17 mouse cellular contexts compared by ENCODE assay signal in the genomic region with DNA sequence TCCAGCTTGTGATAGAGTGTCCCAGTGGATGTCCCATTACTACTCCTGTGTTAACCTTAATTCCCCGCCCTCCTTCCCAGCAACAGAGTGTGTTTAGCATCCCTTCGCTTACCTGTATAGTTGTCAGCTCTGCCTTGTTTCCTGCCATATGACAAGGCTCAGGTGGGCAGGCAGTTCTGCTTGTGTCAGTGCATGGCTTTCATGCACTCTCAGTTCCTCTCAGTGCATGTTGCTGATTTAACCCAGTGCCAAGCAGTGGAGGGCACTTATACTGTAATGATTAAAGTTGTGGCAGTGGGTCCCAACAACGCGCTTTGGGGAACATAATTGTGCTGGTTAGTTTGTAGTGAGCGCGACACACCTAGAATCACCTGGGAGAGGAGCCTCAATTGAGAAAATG. TPM values are rescaled to one million over a fixed set of nuclear protein-coding genes. Genes with fewer than 3 reads are reported as not detected.
DNase-seq lines count a peak whose midpoint lies in the region; ATAC-seq and TF ChIP-seq lines count a peak whose summit lies in the region.
"Had no signal": no experiment of that assay in that cellular context is flagged by ENCODE, and none has a peak within 500 bp of the region (broad histone marks: within the 10 kb centered on the region; RNA-seq: fewer than 3 reads in every experiment).

No protein-coding gene starts in this region.

- H3K36me3 ChIP-seq in hindbrain, embryonic 13.5 days: no peaks in the 10 kb centered on the region
- H3K36me3 ChIP-seq in hindbrain, embryonic 11.5 days (ENCODE audit: control insufficient read depth, insufficient read depth, low read length): no peaks in the 10 kb centered on the region
- H3K36me3 ChIP-seq in stomach, embryonic 15.5 days: no peaks in the 10 kb centered on the region
- no peaks in the 10 kb centered on the region for H3K36me3 ChIP-seq in stomach, postnatal 0 days (ENCODE audit: control insufficient read depth, insufficient read depth, low read length)
- no peaks in the 10 kb centered on the region for H3K36me3 ChIP-seq in intestine, postnatal 0 days (ENCODE audit: control insufficient read depth, insufficient read depth)
- H3K36me3 ChIP-seq in kidney, embryonic 16.5 days (ENCODE audit: insufficient read depth, low read length): no peaks in the 10 kb centered on the region
- H3K36me3 ChIP-seq: forebrain, embryonic 15.5 days; lung, embryonic 15.5 days; midbrain, embryonic 12.5 days had no signal

- H3K27ac ChIP-seq in hindbrain, embryonic 13.5 days: no peak overlapping the region
- H3K27ac ChIP-seq in hindbrain, embryonic 11.5 days (ENCODE audit: low read depth, low read length): no peak overlapping the region
- no peak overlapping the region for H3K27ac ChIP-seq in stomach, embryonic 15.5 days
- no peak overlapping the region for H3K27ac ChIP-seq in stomach, postnatal 0 days (replicated peaks)
- no peak overlapping the region for H3K27ac ChIP-seq in intestine, postnatal 0 days (ENCODE audit: low read depth, low read length)
- no peak overlapping the region for H3K27ac ChIP-seq in kidney, embryonic 16.5 days (ENCODE audit: low read length)
- H3K27ac ChIP-seq: forebrain, embryonic 15.5 days; lung, embryonic 15.5 days; midbrain, embryonic 12.5 days had no signal

- H3K9me3 ChIP-seq in hindbrain, embryonic 13.5 days: no peaks in the 10 kb centered on the region
- H3K9me3 ChIP-seq in hindbrain, embryonic 11.5 days (ENCODE audit: control insufficient read depth, low read length): no peaks in the 10 kb centered on the region
- no peaks in the 10 kb centered on the region for H3K9me3 ChIP-seq in stomach, embryonic 15.5 days
- no peaks in the 10 kb centered on the region for H3K9me3 ChIP-seq in stomach, postnatal 0 days (ENCODE audit: control insufficient read depth, low read length)
- no peaks in the 10 kb centered on the region for H3K9me3 ChIP-seq in intestine, postnatal 0 days (ENCODE audit: control insufficient read depth)
- no peaks in the 10 kb centered on the region for H3K9me3 ChIP-seq in kidney, embryonic 16.5 days (ENCODE audit: low read length)
- H3K9me3 ChIP-seq: forebrain, embryonic 15.5 days; lung, embryonic 15.5 days; midbrain, embryonic 12.5 days had no signal

- TF ChIP-seq CTCF in stomach, postnatal 0 days (IDR thresholded peaks at IDR 0.05; ENCODE audit: low read depth): no peak
- no peak for TF ChIP-seq CTCF in intestine, postnatal 0 days (IDR thresholded peaks at IDR 0.05; ENCODE audit: low read depth)

- peaks cover 16% of the 10 kb centered on the region for H3K4me1 ChIP-seq in hindbrain, embryonic 13.5 days (replicated peaks)
- no peaks in the 10 kb centered on the region for H3K4me1 ChIP-seq in hindbrain, embryonic 11.5 days (replicated peaks; ENCODE audit: control insufficient read depth, insufficient read depth, low read length)
- H3K4me1 ChIP-seq in stomach, embryonic 15.5 days: peaks cover 7% of the 10 kb centered on the region; the same call in 1 of the 2 replicates
- H3K4me1 ChIP-seq in stomach, postnatal 0 days (replicated peaks; ENCODE audit: control insufficient read depth, insufficient read depth): no peaks in the 10 kb centered on the region; the same call in 1 of the 2 replicates
- no peaks in the 10 kb centered on the region for H3K4me1 ChIP-seq in intestine, postnatal 0 days (replicated peaks; ENCODE audit: control insufficient read depth, insufficient read depth, low read length)
- peaks cover 13% of the 10 kb centered on the region for H3K4me1 ChIP-seq in kidney, embryonic 16.5 days (ENCODE audit: insufficient read depth, low read length)

- H3K27me3 ChIP-seq in hindbrain, embryonic 13.5 days: no peaks in the 10 kb centered on the region
- no peaks in the 10 kb centered on the region for H3K27me3 ChIP-seq in hindbrain, embryonic 11.5 days (ENCODE audit: control insufficient read depth, insufficient read depth, low read length)
- no peaks in the 10 kb centered on the region for H3K27me3 ChIP-seq in stomach, embryonic 15.5 days (replicated peaks)
- no peaks in the 10 kb centered on the region for H3K27me3 ChIP-seq in stomach, postnatal 0 days (ENCODE audit: control insufficient read depth, insufficient read depth, low read length)
- H3K27me3 ChIP-seq in intestine, postnatal 0 days (replicated peaks; ENCODE audit: control insufficient read depth, insufficient read depth, low read length): no peaks in the 10 kb centered on the region
- H3K27me3 ChIP-seq in kidney, embryonic 16.5 days (ENCODE audit: insufficient read depth, low read length): no peaks in the 10 kb centered on the region
- H3K27me3 ChIP-seq: forebrain, embryonic 15.5 days; lung, embryonic 15.5 days; midbrain, embryonic 12.5 days had no signal

- no peak for DNase-seq in hindbrain, embryonic 11.5 days (ENCODE audit: low spot score)
- no peak for DNase-seq in stomach, postnatal 0 days (ENCODE audit: low spot score)
- no peak for DNase-seq in urinary bladder, adult 18-20 months (ENCODE audit: low spot score in 2 of 2)
- no peak for DNase-seq in ovary, postnatal 10 days (ENCODE audit: low spot score)
- DNase-seq: adrenal gland, postnatal 25 days; cerebellum, adult 11 months; gastrocnemius, postnatal 25 days; kidney, adult 18-20 months; thymus, postnatal 25 days had no signal

- ATAC-seq in hindbrain, embryonic 13.5 days (ENCODE audit: low FRiP score): no peak
- no peak for ATAC-seq in hindbrain, embryonic 11.5 days (ENCODE audit: low FRiP score)
- no peak for ATAC-seq in stomach, embryonic 15.5 days (ENCODE audit: insufficient read depth, low FRiP score, low read depth)
- ATAC-seq in stomach, postnatal 0 days (ENCODE audit: low FRiP score, low TSS enrichment): no peak
- no peak for ATAC-seq in intestine, postnatal 0 days
- ATAC-seq in kidney, embryonic 16.5 days (ENCODE audit: low FRiP score, low TSS enrichment): no peak
- ATAC-seq: forebrain, embryonic 15.5 days had no signal

- no peak for TF ChIP-seq EP300 in stomach, postnatal 0 days (optimal IDR thresholded peaks at IDR 0.05)

- H3K4me3 ChIP-seq in hindbrain, embryonic 13.5 days: no peak overlapping the region
- H3K4me3 ChIP-seq in hindbrain, embryonic 11.5 days (ENCODE audit: low read depth, low read length): no peak overlapping the region
- H3K4me3 ChIP-seq in stomach, embryonic 15.5 days (replicated peaks): no peak overlapping the region
- no peak overlapping the region for H3K4me3 ChIP-seq in stomach, postnatal 0 days (ENCODE audit: low read depth, low read length)
- H3K4me3 ChIP-seq in intestine, postnatal 0 days (ENCODE audit: low read depth, low read length): no peak overlapping the region
- H3K4me3 ChIP-seq in kidney, embryonic 16.5 days (ENCODE audit: low read length): no peak overlapping the region; the same call in 1 of the 2 replicates

- H3K4me2 ChIP-seq in hindbrain, embryonic 13.5 days: peak overlapping the region; percentile 97
- H3K4me2 ChIP-seq in hindbrain, embryonic 11.5 days (replicated peaks; ENCODE audit: low read depth, low read length): no peak overlapping the region
- peak overlapping the region; percentile 97 for H3K4me2 ChIP-seq in stomach, embryonic 15.5 days
- H3K4me2 ChIP-seq in stomach, postnatal 0 days (replicated peaks; ENCODE audit: low read depth): no peak overlapping the region
- H3K4me2 ChIP-seq in intestine, postnatal 0 days (replicated peaks; ENCODE audit: low read depth): peak overlapping the region; percentile 97; the same call in 1 of the 2 replicates
- no peak overlapping the region for H3K4me2 ChIP-seq in kidney, embryonic 16.5 days (replicated peaks; ENCODE audit: low read depth, low read length)

- peak overlapping the region; percentile 4; the same call in 1 of the 2 replicates for H3K9ac ChIP-seq in hindbrain, embryonic 13.5 days
- H3K9ac ChIP-seq in hindbrain, embryonic 11.5 days (ENCODE audit: low read depth, low read length): no peak overlapping the region
- H3K9ac ChIP-seq in stomach, embryonic 15.5 days: no peak overlapping the region
- H3K9ac ChIP-seq in stomach, postnatal 0 days (ENCODE audit: low read length): no peak overlapping the region
- no peak overlapping the region for H3K9ac ChIP-seq in intestine, postnatal 0 days (ENCODE audit: low read depth, low read length)
- H3K9ac ChIP-seq in kidney, embryonic 16.5 days (replicated peaks; ENCODE audit: low read length): no peak overlapping the region
- H3K9ac ChIP-seq: forebrain, embryonic 15.5 days; lung, embryonic 15.5 days; midbrain, embryonic 12.5 days had no signal

- 96% methylated on average over 6 of the region's 6 CpGs for WGBS in hindbrain, embryonic 13.5 days
- WGBS in hindbrain, embryonic 11.5 days: 94% methylated on average over 6 of the region's 6 CpGs
- 96% methylated on average over 6 of the region's 6 CpGs for WGBS in stomach, embryonic 15.5 days
- WGBS in stomach, postnatal 0 days: 92% methylated on average over 6 of the region's 6 CpGs
- WGBS in intestine, postnatal 0 days: 85% methylated on average over 6 of the region's 6 CpGs
- WGBS in kidney, embryonic 16.5 days: 95% methylated on average over 6 of the region's 6 CpGs

RNA-seq across cellular contexts. Expression of a gene that starts 1.9 kb away (rescaled TPM):
- 6.1 and 6.2 TPM in 2 replicates for polyA plus RNA-seq in hindbrain, embryonic 13.5 days (2015; fragmentation: Nextera tagmentation; extraction: Ambion mirVana)
- 4.7 and 5.7 TPM in 2 replicates for polyA plus RNA-seq in hindbrain, embryonic 11.5 days (2014; fragmentation: Nextera tagmentation; extraction: Ambion mirVana)
- 8.8 and 9.0 TPM in 2 replicates for polyA plus RNA-seq in stomach, embryonic 15.5 days (2015; fragmentation: Nextera tagmentation; extraction: Ambion mirVana)
- 3.5 and 3.8 TPM in 2 replicates for polyA plus RNA-seq in stomach, postnatal 0 days (2015; fragmentation: Nextera tagmentation; extraction: Ambion mirVana)
- polyA plus RNA-seq in intestine, postnatal 0 days (2015; fragmentation: Nextera tagmentation; extraction: Ambion mirVana): 3.9 and 4.1 TPM in 2 replicates
- polyA plus RNA-seq in kidney, embryonic 16.5 days (2015; fragmentation: Nextera tagmentation; extraction: Ambion mirVana): 6.0 and 7.7 TPM in 2 replicates

RNA-seq across cellular contexts. Expression of a gene that starts 2.2 kb away (rescaled TPM):
- polyA plus RNA-seq in hindbrain, embryonic 13.5 days (2015; fragmentation: Nextera tagmentation; extraction: Ambion mirVana): 0.76 and 1.7 TPM in 2 replicates
- 0.88 and 1.5 TPM in 2 replicates for polyA plus RNA-seq in hindbrain, embryonic 11.5 days (2014; fragmentation: Nextera tagmentation; extraction: Ambion mirVana)
- polyA plus RNA-seq in stomach, embryonic 15.5 days (2015; fragmentation: Nextera tagmentation; extraction: Ambion mirVana): 0.35 and 0.62 TPM in 2 replicates
- polyA plus RNA-seq in stomach, postnatal 0 days (2015; fragmentation: Nextera tagmentation; extraction: Ambion mirVana): 0.22 and 0.24 TPM in 2 replicates
- 0.38 and 0.44 TPM in 2 replicates for polyA plus RNA-seq in intestine, postnatal 0 days (2015; fragmentation: Nextera tagmentation; extraction: Ambion mirVana)
- 0.27 TPM in 1 of 2 replicates, not detected in the other for polyA plus RNA-seq in kidney, embryonic 16.5 days (2015; fragmentation: Nextera tagmentation; extraction: Ambion mirVana)
- polyA plus RNA-seq: small intestine, adult 2 months had no signal

RNA-seq across cellular contexts. Expression of a gene that starts 54.2 kb away (rescaled TPM):
- 4.4 and 4.6 TPM in 2 replicates for polyA plus RNA-seq in hindbrain, embryonic 13.5 days (2015; fragmentation: Nextera tagmentation; extraction: Ambion mirVana)
- 3.5 and 4.0 TPM in 2 replicates for polyA plus RNA-seq in hindbrain, embryonic 11.5 days (2014; fragmentation: Nextera tagmentation; extraction: Ambion mirVana)
- polyA plus RNA-seq in stomach, embryonic 15.5 days (2015; fragmentation: Nextera tagmentation; extraction: Ambion mirVana): 11.9 and 13.0 TPM in 2 replicates
- 10.3 and 14.4 TPM in 2 replicates for polyA plus RNA-seq in stomach, postnatal 0 days (2015; fragmentation: Nextera tagmentation; extraction: Ambion mirVana)
- 24.5 and 26.3 TPM in 2 replicates for polyA plus RNA-seq in intestine, postnatal 0 days (2015; fragmentation: Nextera tagmentation; extraction: Ambion mirVana)
- 3.6 and 4.9 TPM in 2 replicates for polyA plus RNA-seq in kidney, embryonic 16.5 days (2015; fragmentation: Nextera tagmentation; extraction: Ambion mirVana)

Comparison
In these comparisons a context has a peak if more than half of its experiments do, and no peak if none do; other contexts are left out.
1. H3K4me2 ChIP-seq: peak in hindbrain, embryonic 13.5 days (single experiment), stomach, embryonic 15.5 days (single experiment) and intestine, postnatal 0 days (single experiment); none in hindbrain, embryonic 11.5 days (single experiment), stomach, postnatal 0 days (single experiment) and kidney, embryonic 16.5 days (single experiment).